Mouse (Mus musculus) erythroblast, embryonic 14.5 days (primary cell): ENCODE results near the gene Gm4969.

ENCODE experiments used
- GATA1 ChIP-seq: IDR thresholded peaks from 2 replicates; pipeline ENCODE4 v1.6.1; 2012; ENCODE audit warnings: low read length, inconsistent platforms, mixed read lengths
- TAL1 ChIP-seq: IDR thresholded peaks from 3 replicates; pipeline ENCODE4 v1.6.1; 2012; ENCODE audit warnings: low read length, inconsistent platforms, mixed read lengths

DNA sequence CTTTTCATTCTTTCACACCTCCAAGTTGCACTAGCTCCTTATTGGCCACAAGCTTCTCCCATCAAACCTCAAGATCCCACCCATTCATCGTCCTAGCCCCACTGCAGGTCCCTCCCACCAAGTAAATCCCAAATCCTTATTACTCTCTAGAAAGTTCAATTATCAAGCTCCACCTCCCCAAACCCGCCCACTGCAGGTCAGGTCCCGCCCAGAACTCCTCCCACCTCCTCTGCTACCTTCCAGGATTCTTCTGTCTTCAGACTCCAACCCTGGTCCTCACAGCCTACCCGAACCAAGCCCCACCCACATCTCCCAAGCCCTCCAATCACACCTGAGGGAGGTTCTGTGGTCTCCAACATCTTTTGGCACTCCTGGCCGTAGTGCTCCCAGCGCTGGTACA, 46.0 kb upstream of the Gm4969 start:
- TF ChIP-seq TAL1: no peak
- no peak for TF ChIP-seq GATA1
